Mouse (Mus musculus): ENCODE measurements at regions not wholly inside any gene's neighbourhood (a gene's known extent, or its start where the extent isn't known, plus 50 kb on each side); places are given as distances from the start of the nearest gene placed in this dataset.

DNA sequence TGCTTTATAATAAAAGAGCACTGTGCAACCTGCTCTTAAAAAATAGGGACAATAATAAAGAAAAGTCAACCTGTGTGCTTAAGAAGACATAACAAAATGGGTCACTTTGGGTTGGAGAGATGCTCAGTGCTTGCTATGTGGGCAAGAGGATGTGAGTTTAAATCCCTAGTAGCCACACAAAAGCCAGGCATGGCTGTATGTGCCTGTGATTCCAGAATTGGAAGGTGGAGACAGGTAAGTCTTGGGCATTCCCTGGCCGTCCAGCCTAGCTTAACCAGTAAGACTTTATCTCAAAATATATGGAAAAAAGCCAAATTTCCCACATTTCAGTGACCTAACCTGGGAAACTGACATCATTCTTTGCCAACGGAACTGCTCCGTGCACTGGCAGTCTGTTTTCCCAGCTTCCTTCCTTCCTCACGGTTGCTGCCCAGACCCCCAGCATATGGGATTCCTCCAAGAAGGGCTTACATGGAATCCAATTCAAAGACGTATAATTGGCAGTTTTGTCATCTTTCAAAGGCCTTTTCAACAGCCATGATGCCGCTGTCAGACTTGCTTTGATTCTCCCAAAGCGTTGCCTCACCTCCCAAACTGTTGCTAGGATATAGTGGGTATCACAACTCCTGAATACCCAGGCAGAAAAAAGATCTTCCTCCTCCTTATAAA lies 227.6 kb upstream of the Acvr2a start:
- H3K36me3 ChIP-seq (replicated peaks) = no peaks in the 10 kb centered on the region
- no peak overlapping the region for H3K27ac ChIP-seq (replicated peaks)
- no peak overlapping the region for H3K4me3 ChIP-seq
- 79% methylated on average over 7 of the region's 7 CpGs for WGBS
- DNase-seq (ENCODE audit: low spot score) = no peak
- H3K9me3 ChIP-seq = no peaks in the 10 kb centered on the region
- 0 out of 2 replicates have a peak, but pooled peaks cover 3% of the 10 kb centered on the region for H3K4me1 ChIP-seq
- no peaks in the 10 kb centered on the region for H3K27me3 ChIP-seq (replicated peaks; ENCODE audit: low read depth, poor library complexity, severe bottlenecking)

DNA sequence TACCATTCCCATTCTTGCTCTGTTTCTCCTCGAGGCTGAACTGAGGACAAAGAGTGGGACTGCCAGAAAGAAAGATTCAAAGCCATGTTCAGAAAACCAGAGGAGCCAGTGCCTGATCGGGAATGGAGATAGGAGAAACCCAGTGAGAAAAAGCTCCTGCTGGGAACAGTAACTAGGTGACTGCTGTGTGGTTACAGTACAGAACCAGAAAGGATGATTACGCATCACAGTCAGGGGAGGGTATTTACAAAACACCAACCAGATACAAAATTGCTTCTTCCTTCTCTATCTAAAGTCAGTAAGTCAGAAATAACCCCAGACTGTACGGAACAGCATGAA lies 227.1 kb upstream of the Acvr2a start:
- 77% methylated on average over 4 of the region's 4 CpGs for WGBS
- no peaks in the 10 kb centered on the region for H3K27me3 ChIP-seq (replicated peaks; ENCODE audit: low read depth, poor library complexity, severe bottlenecking)
- H3K4me1 ChIP-seq = 0 out of 2 replicates have a peak, but pooled peaks cover 3% of the 10 kb centered on the region
- H3K4me3 ChIP-seq = no peak overlapping the region
- H3K27ac ChIP-seq (replicated peaks) = no peak overlapping the region
- H3K9me3 ChIP-seq = no peaks in the 10 kb centered on the region
- no peak for DNase-seq (ENCODE audit: low spot score)
- no peaks in the 10 kb centered on the region for H3K36me3 ChIP-seq (replicated peaks)

DNA sequence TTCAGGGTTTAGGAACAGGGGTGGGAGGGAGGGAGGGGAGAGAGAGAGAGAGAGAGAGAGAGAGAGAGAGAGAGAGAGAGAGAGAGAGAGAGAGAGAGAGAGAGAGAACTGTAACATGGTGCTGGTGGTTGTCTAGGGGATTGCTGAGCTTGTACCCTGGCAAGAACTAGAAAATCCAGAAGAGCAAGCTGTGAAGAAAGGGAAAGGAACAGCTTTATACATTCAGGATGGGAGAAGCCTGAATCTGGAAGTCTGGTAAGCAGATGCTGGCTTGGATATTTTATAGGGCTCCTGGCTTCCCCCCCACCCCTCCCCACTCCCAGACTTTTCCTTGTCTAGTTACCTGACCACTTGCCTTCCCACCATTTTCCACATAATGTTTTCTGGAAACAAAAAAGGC lies 224.2 kb upstream of the Acvr2a start:
- Histone ChIP-seq H3K27me3 (replicated peaks; ENCODE audit: low read depth, poor library complexity, severe bottlenecking) (no peaks in the 10 kb centered on the region), H3K36me3 (replicated peaks) (no peaks in the 10 kb centered on the region), H3K27ac (replicated peaks) (no peak overlapping the region), H3K4me3 (no peak overlapping the region), H3K4me1 (0 out of 2 replicates have a peak, but pooled peaks cover 3% of the 10 kb centered on the region), H3K9me3 (no peaks in the 10 kb centered on the region)
- DNase-seq (ENCODE audit: low spot score) = no peak

DNA sequence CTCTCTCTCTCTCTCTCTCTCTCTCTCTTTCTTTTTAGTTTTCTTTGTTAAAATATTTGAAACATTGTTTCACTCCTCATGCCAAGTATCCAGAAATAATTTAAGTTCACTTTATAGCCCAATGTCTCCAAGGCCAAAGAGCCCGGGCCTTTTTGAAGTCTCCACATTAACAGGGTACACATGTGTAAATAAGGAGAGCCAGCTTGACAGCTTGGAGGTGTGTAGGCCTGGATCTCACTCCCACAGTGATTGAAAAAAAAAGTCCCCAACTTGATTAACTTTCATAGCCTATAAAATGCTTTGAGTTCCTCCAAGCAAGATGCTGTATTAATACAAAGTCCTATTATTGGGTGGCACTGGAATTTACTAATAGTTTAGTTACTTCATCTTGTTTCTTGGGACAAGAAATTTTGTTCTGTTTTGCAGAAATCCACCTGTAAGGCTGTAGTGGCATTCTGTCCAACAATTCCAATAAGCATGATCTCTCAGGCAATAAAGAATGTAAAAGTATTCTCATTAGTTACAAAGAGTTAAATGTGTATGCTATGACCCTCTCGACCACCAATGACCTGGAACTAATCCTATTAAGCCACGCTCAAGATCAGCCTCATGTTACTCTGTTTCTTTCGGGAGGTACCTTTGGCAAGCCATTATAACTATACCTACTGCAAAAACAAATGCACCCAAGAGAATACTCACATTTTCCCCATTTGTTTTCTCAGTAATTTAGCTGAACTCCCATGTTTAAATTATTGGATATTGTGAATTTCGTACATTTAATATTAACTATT lies 215.9 kb upstream of the Acvr2a start:
- H3K36me3 ChIP-seq (replicated peaks) = no peaks in the 10 kb centered on the region
- DNase-seq (ENCODE audit: low spot score) = no peak
- WGBS = 33% methylated on average over 5 of the region's 5 CpGs
- no peaks in the 10 kb centered on the region for H3K27me3 ChIP-seq (replicated peaks; ENCODE audit: low read depth, poor library complexity, severe bottlenecking)
- H3K27ac ChIP-seq (replicated peaks) = no peak overlapping the region
- H3K9me3 ChIP-seq = no peaks in the 10 kb centered on the region
- no peak overlapping the region for H3K4me3 ChIP-seq
- peaks cover 13% of the 10 kb centered on the region for H3K4me1 ChIP-seq

DNA sequence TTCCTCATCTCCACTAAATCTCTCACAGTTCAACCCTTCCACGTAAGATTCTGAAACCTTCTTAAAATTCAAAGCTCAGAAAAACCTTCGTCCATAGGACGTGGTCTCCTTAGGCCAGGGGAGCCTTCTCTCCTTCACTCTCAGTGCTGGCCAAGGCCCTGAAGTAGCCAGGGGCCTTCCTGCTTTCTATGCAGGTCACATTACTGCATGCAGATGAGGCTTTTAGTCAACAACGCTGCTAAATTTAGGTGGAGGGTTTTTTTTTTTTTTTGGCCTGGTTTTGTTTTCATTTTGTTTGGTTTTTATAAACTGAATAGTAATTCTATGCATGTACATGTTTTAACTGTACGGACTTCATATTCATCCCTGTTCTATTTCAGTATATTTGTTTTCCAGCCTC lies 214.5 kb upstream of the Acvr2a start:
- no peak for DNase-seq (ENCODE audit: low spot score)
- WGBS = 82% methylated on average over 5 of the region's 5 CpGs
- Histone ChIP-seq H3K4me1 (peaks cover 13% of the 10 kb centered on the region), H3K9me3 (no peaks in the 10 kb centered on the region), H3K27me3 (replicated peaks; ENCODE audit: low read depth, poor library complexity, severe bottlenecking) (no peaks in the 10 kb centered on the region), H3K4me3 (no peak overlapping the region), H3K27ac (replicated peaks) (no peak overlapping the region), H3K36me3 (replicated peaks) (no peaks in the 10 kb centered on the region)

DNA sequence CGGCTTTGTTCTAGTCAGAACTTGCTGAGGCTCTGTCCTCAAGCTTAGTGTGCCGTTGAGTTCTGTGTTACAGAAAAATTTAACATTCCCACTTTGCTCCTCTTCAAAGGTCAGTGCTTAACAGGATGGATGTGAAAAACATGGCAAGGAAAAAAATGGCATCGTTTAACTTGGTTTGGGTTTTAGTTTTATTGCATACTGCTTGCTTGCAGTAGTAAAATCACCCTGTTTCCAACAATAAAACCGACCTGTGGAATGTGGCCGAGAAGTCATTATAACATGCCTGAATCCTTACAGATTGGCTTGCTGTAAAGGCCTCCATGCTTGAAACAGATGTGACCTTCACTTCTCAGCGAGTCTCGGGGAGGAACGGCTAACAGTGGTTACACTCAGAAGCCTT lies 212.1 kb upstream of the Acvr2a start:
- Histone ChIP-seq H3K9me3 (no peaks in the 10 kb centered on the region), H3K4me3 (no peak overlapping the region), H3K27ac (replicated peaks) (no peak overlapping the region), H3K27me3 (replicated peaks; ENCODE audit: low read depth, poor library complexity, severe bottlenecking) (no peaks in the 10 kb centered on the region), H3K36me3 (replicated peaks) (no peaks in the 10 kb centered on the region), H3K4me1 (peaks cover 13% of the 10 kb centered on the region)
- no peak for DNase-seq (ENCODE audit: low spot score)
- WGBS = 64% methylated on average over 8 of the region's 8 CpGs

DNA sequence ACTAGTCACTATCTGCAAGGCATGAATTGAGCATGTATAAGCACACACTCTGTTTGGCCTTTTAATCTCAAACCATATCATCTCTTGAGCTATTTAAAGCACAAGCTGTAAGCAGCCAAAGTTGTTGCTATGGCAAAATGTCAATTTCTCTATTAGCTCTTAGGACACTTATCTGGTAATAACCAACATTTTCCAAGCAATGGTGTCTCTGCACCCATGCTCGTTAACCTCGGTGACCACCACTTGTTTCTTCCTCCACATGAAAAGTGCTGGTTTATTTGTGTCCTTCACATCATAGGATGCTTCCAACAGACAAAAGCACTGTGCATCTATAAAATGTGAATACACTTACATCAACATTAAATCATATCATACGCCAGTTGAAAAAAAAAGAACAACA lies 204.4 kb upstream of the Acvr2a start:
- H3K9me3 ChIP-seq = no peaks in the 10 kb centered on the region
- DNase-seq (ENCODE audit: low spot score) = no peak
- no peak overlapping the region for H3K27ac ChIP-seq (replicated peaks)
- H3K4me3 ChIP-seq = no peak overlapping the region
- H3K36me3 ChIP-seq (replicated peaks) = no peaks in the 10 kb centered on the region
- H3K4me1 ChIP-seq = no peaks in the 10 kb centered on the region
- no peaks in the 10 kb centered on the region for H3K27me3 ChIP-seq (replicated peaks; ENCODE audit: low read depth, poor library complexity, severe bottlenecking)
- 95% methylated on average over 3 of the region's 3 CpGs for WGBS

DNA sequence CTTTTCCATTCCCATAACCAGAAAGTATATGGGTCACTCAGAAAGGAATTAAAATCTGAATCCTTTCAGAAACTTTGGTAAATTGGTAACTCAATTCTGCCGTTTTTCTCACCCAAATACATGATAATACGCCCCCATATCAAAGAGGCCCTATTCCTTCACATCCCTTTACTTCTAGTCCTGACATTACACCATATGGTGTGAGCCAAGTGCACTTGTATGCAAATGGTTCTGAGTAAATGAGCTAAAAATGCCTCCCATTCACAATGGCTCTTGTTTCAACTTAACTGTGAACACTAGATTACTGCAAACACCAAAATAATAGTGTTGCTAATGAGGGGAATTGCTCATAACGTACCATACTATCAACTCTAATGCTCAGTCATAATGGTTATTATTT lies 201.7 kb upstream of the Acvr2a start:
- no peak overlapping the region for H3K27ac ChIP-seq (replicated peaks)
- WGBS = 84% methylated on average over 3 of the region's 3 CpGs
- H3K4me1 ChIP-seq = peaks cover 4% of the 10 kb centered on the region; the same call in 1 of the 2 replicates
- no peak overlapping the region for H3K4me3 ChIP-seq
- no peaks in the 10 kb centered on the region for H3K27me3 ChIP-seq (replicated peaks; ENCODE audit: low read depth, poor library complexity, severe bottlenecking)
- H3K36me3 ChIP-seq (replicated peaks) = no peaks in the 10 kb centered on the region
- no peaks in the 10 kb centered on the region for H3K9me3 ChIP-seq
- no peak for DNase-seq (ENCODE audit: low spot score)

DNA sequence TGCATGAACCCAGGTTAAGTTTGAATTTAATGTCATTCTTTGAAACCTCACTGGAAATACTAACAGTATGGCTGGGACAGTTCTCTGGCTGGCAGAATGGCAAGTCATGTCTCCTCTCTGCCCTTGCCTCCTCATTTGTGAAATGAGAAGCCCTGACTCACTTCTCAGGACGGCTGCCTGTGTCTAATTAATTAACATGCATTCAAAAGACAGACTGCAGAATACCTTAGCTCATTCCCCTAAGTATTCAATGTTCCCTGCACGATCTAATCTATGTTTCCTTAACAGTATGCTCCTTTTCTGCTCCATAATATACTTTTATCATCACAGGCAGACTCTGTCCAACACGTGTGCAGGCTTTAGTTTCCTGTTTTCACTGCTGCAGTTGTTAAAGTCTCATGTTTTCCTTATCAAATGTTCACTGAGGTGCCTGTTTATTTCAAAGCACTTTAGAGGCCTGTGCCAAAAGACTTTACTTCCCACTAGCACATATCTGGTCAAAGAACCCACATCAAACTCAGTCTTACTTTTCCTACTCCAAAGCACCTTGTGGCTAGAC lies 196.7 kb upstream of the Acvr2a start:
- no peaks in the 10 kb centered on the region for H3K36me3 ChIP-seq (replicated peaks)
- WGBS = 43% methylated on average over 3 of the region's 3 CpGs
- H3K27me3 ChIP-seq (replicated peaks; ENCODE audit: low read depth, poor library complexity, severe bottlenecking) = no peaks in the 10 kb centered on the region

DNA sequence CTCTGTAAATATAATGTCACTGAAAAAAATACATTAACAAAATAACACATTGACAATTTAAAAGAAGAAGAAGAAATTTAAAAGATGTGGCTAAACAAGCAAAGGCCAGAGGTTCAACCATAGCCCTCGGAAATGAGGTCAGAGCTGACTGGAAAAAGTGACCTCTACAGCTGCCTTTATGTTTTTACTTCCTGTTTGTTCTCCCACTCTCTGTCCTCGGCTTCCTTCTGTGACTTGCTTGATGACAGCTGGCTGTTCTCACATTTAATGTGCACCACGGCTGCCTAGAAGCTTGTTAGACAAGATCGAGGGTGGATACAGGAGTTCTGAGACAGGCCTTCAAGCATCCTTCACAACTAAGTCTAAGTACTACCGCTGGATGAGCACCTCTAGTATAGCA lies 194.9 kb upstream of the Acvr2a start:
- no peaks in the 10 kb centered on the region for H3K9me3 ChIP-seq
- no peaks in the 10 kb centered on the region for H3K27me3 ChIP-seq (replicated peaks; ENCODE audit: low read depth, poor library complexity, severe bottlenecking)
- no peak overlapping the region for H3K4me3 ChIP-seq
- H3K27ac ChIP-seq (replicated peaks) = no peak overlapping the region
- no peak for DNase-seq (ENCODE audit: low spot score)
- peaks cover 10% of the 10 kb centered on the region; the same call in 1 of the 2 replicates for H3K4me1 ChIP-seq
- H3K36me3 ChIP-seq (replicated peaks) = no peaks in the 10 kb centered on the region
- WGBS = 51% methylated on average over 5 of the region's 5 CpGs

More for the DNA sequence above, 196.7 kb upstream of the Acvr2a start:
- H3K4me3 ChIP-seq = no peak overlapping the region
- H3K4me1 ChIP-seq = peaks cover 10% of the 10 kb centered on the region; the same call in 1 of the 2 replicates
- no peaks in the 10 kb centered on the region for H3K9me3 ChIP-seq
- no peak overlapping the region for H3K27ac ChIP-seq (replicated peaks)
- no peak for DNase-seq (ENCODE audit: low spot score)

DNA sequence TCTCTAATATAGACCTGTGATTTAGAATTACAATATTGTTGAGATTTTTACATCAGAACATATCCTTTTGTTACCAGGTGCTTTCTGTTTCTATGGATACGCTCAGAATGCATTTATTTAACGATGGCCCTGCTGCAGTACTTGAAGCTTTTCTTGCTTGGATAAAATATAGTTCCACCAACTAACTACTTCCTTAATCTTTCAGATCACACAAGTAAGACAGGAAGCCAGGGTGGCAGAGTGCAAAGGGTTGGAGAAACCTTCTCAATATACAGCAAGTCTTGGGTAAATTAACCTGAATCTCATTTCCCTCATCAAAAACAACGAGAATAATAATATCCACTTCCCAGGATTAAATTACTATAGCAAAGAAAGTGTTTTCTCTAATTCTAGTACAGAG lies 193.1 kb upstream of the Acvr2a start:
- 81% methylated on average over 3 of the region's 3 CpGs for WGBS
- H3K4me3 ChIP-seq = no peak overlapping the region
- no peaks in the 10 kb centered on the region for H3K36me3 ChIP-seq (replicated peaks)
- H3K4me1 ChIP-seq = peaks cover 10% of the 10 kb centered on the region; the same call in 1 of the 2 replicates
- H3K27me3 ChIP-seq (replicated peaks; ENCODE audit: low read depth, poor library complexity, severe bottlenecking) = no peaks in the 10 kb centered on the region
- no peak for DNase-seq (ENCODE audit: low spot score)
- H3K27ac ChIP-seq (replicated peaks) = no peak overlapping the region
- no peaks in the 10 kb centered on the region for H3K9me3 ChIP-seq

DNA sequence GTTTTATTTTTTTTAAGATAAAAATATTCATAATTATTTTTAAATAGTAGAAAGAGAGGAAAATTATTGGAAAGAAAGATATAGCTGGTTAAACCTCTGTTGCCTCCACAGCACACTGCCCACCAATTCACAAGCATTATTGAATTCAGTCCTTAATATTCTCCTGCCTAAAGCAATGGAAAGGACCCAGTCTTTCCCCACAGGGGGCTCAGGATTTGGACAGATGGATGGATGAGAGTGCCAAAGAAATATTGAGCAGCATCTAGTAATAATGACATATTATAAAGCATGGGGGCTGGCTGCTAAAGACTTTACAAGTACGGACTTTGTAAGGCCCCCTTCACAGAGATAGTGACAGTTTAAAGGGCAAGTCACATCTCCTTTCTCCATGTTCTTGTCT lies 191.6 kb upstream of the Acvr2a start:
- Histone ChIP-seq H3K9me3 (no peaks in the 10 kb centered on the region), H3K36me3 (replicated peaks) (no peaks in the 10 kb centered on the region), H3K27ac (replicated peaks) (no peak overlapping the region), H3K4me3 (no peak overlapping the region), H3K4me1 (peaks cover 6% of the 10 kb centered on the region; the same call in 1 of the 2 replicates), H3K27me3 (replicated peaks; ENCODE audit: low read depth, poor library complexity, severe bottlenecking) (no peaks in the 10 kb centered on the region)
- no peak for DNase-seq (ENCODE audit: low spot score)
- WGBS = 90% methylated on average over 1 of the region's 1 CpGs

DNA sequence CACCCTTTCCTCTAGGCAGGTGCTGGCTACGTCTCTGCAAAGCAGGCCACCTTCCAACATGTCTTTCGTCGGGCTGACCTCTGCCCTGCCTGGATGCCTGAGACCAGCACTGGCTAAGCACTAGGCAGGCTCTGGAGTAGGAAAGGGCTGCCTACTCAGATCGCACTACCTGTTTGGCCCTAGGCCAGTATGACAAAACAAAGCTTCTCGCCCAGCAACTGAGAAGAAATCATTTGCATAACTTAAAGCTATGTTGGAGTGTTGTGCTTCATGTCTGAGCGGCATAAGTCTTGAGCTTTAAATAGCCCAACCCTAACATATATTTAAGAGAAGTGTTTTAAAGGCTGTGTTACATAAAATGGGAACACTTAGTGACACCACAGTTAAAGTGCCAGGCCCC lies 189.9 kb upstream of the Acvr2a start:
- H3K36me3 ChIP-seq (replicated peaks) = no peaks in the 10 kb centered on the region
- H3K27me3 ChIP-seq (replicated peaks; ENCODE audit: low read depth, poor library complexity, severe bottlenecking) = no peaks in the 10 kb centered on the region
- H3K4me3 ChIP-seq = no peak overlapping the region
- no peak overlapping the region for H3K27ac ChIP-seq (replicated peaks)
- H3K4me1 ChIP-seq = 0 out of 2 replicates have a peak, but pooled peaks cover 3% of the 10 kb centered on the region
- H3K9me3 ChIP-seq = no peaks in the 10 kb centered on the region
- no peak for DNase-seq (ENCODE audit: low spot score)
- WGBS = 64% methylated on average over 6 of the region's 6 CpGs
